Mouse (Mus musculus): ENCODE measurements around the gene Polr2e.
"Not testable (repeated sequence)": the region's sequence is repeated elsewhere in the genome, so short reads cannot be mapped to it uniquely, and the experiment has no call there.

- not testable (repeated sequence) for TF ChIP-seq POLR2A (IDR thresholded peaks at IDR 0.05; ENCODE audit: borderline replicate concordance, extremely low read depth, low read depth, low read length); CTCF (IDR thresholded peaks at IDR 0.05; ENCODE audit: insufficient read depth, low read length)
Observed at GRCm38 (mm10) chr10:80054911-80055310, 15.3 kb upstream of the Polr2e start.
